Mouse (Mus musculus) spleen, adult 2 months (tissue): ENCODE results near the gene Klf1. TPM values are rescaled to one million over a fixed set of nuclear protein-coding genes. Genes with fewer than 3 reads are reported as not detected.

ENCODE experiments used
- DNase-seq, 2 experiments: peaks; one replicate each; pipeline versions ENCODE4 v3.0.0 to v3.0.0-alpha.2; 2012 to 2021; ENCODE audit warnings: low spot score in 2 of 2, low read depth in 1 of 2
- H3K27ac ChIP-seq: fragments of 200-500 bp; 2 replicates; pipeline ENCODE4 v1.5.1; 2012; ENCODE audit warnings: low read length, inconsistent platforms; ENCODE audit not compliant: insufficient read depth
- H3K27me3 ChIP-seq: fragments of 200-500 bp; 2 replicates; pipeline ENCODE4 v1.6.1; 2012; ENCODE audit warnings: mild to moderate bottlenecking, moderate library complexity, low read length, inconsistent platforms; ENCODE audit not compliant: control insufficient read depth, insufficient read depth
- H3K36me3 ChIP-seq: fragments of 200-500 bp; 2 replicates; pipeline ENCODE4 v1.6.1; 2012; ENCODE audit warnings: mild to moderate bottlenecking, low read length, inconsistent platforms; ENCODE audit not compliant: control insufficient read depth, insufficient read depth
- H3K4me1 ChIP-seq: fragments of 200-500 bp; 2 replicates; pipeline ENCODE4 v1.6.1; 2011; ENCODE audit warnings: inconsistent platforms; ENCODE audit not compliant: control insufficient read depth, insufficient read depth, insufficient read length
- H3K4me3 ChIP-seq: fragments of 200-500 bp; 2 replicates; pipeline ENCODE4 v1.5.1; 2011; ENCODE audit warnings: mild to moderate bottlenecking, inconsistent platforms; ENCODE audit not compliant: insufficient read depth, insufficient read length; ENCODE audit errors: extremely low read depth
- CTCF ChIP-seq: fragments of 200-500 bp; IDR thresholded peaks from 2 replicates; pipeline ENCODE4 v1.5.1; 2011; ENCODE audit warnings: mild to moderate bottlenecking, inconsistent platforms; ENCODE audit not compliant: insufficient read depth, insufficient read length, insufficient replicate concordance; ENCODE audit errors: extremely low read depth
- POLR2A ChIP-seq: fragments of 200-500 bp; IDR thresholded peaks from 2 replicates; pipeline ENCODE4 v1.6.1; 2011; ENCODE audit warnings: low read depth, low read length, inconsistent platforms
- WGBS: fragments of 180-500 bp; shearing (Covaris S2); methylation state at CpG from one replicate; pipeline ENCODE4 v1.1.7; 2018; 5-methylcytosine and 5-hydroxymethylcytosine counted together
- polyA plus RNA-seq: library from polyadenylated mRNA; depleted of rRNA; stranded (reverse); fragments of >200 nt; gene quantifications from 2 replicates; pipeline ENCODE4 v1.2.3, GENCODE M21; 2012; rRNA removed

Gene Klf1
- polyA plus RNA-seq, 1 experiment, result 46.5 TPM

DNA sequence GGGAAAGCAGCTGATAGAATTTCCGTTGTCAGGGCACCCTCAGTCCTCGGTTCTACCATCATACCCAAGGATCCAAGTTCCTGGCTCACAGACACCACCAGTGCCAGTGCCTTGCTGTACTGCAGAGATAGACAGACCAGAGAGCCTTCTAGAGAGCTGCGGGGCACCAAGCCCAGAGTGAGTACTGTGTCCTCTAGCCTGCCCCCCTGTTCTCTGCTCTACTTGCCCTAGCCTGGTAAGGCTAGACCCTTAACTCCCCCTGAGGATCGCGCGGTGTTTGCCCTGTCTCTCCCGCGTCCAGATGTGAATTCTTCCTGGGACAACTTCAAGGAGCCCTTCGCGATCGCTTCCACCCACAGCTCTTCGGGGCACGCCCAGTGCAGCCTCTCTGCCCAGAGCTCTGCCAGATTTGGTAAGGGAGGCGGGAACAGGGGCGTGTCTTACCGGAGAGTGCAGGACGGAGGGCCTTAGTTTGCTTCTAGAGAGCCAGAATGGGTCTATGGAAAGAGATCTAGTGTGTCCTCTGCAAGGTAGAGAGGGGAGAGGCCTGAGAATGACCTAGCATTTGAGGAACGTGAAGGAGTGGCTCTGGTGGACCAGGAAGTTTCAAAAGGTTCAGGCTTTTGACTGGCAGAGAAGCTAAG, 51.0 kb downstream of the Klf1 start:
- H3K36me3 ChIP-seq, result no peaks in the 10 kb centered on the region
- H3K27me3 ChIP-seq, result peaks cover 8% of the 10 kb centered on the region
- TF ChIP-seq POLR2A, result no peak
- no peak for TF ChIP-seq CTCF
- WGBS, result 8% methylated on average over 18 of the region's 18 CpGs
- H3K4me1 ChIP-seq, result peaks cover 4% of the 10 kb centered on the region
- H3K4me3 ChIP-seq, result no peak overlapping the region
- no peak for DNase-seq
- no peak overlapping the region for H3K27ac ChIP-seq

Other genes starting within 250 kb of the Klf1 start
- 23.0 and 27.4 TPM in 2 replicates for gene Ier2, start 239.1 kb upstream of the Klf1 start, polyA plus RNA-seq
- 98.1 and 155 TPM in 2 replicates for gene Trmt1, start 215.6 kb upstream of the Klf1 start, polyA plus RNA-seq
- 66.0 and 78.5 TPM in 2 replicates for gene Nacc1, start 214.1 kb upstream of the Klf1 start, polyA plus RNA-seq
- 90.0 and 115 TPM in 2 replicates for gene Lyl1, start 200.5 kb upstream of the Klf1 start, polyA plus RNA-seq
- gene G430095P16Rik, start 178.9 kb upstream of the Klf1 start, polyA plus RNA-seq, result 4.5 TPM in 2 replicates
- 13.7 and 17.1 TPM in 2 replicates for gene Nfix, start 101.6 kb upstream of the Klf1 start, polyA plus RNA-seq
- 1.6 and 1.8 TPM in 2 replicates for gene Dand5, start 79.1 kb upstream of the Klf1 start, polyA plus RNA-seq
- 20.3 and 61.4 TPM in 2 replicates for gene Gadd45gip1, start 70.4 kb upstream of the Klf1 start, polyA plus RNA-seq
- gene Rad23a, start 61.3 kb upstream of the Klf1 start, polyA plus RNA-seq, result 125 and 162 TPM in 2 replicates
- 112 and 116 TPM in 2 replicates for gene Calr, start 55.0 kb upstream of the Klf1 start, polyA plus RNA-seq
- 50.3 and 55.0 TPM in 2 replicates for gene Farsa, start 44.9 kb upstream of the Klf1 start, polyA plus RNA-seq
- gene Syce2, start 29.8 kb upstream of the Klf1 start, polyA plus RNA-seq, result 1.8 and 2.0 TPM in 2 replicates
- gene Gcdh, start 8.0 kb upstream of the Klf1 start, polyA plus RNA-seq, result 44.2 and 48.3 TPM in 2 replicates
- 43.4 and 44.9 TPM in 2 replicates for gene Dnase2a, start 6.6 kb downstream of the Klf1 start, polyA plus RNA-seq
- gene Mast1, start 35.4 kb downstream of the Klf1 start, polyA plus RNA-seq, result 0.70 and 0.74 TPM in 2 replicates
- not detected in 2 replicates for gene Rtbdn, start 45.1 kb downstream of the Klf1 start, polyA plus RNA-seq
- not detected in 2 replicates for gene Gm49661, start 67.5 kb downstream of the Klf1 start, polyA plus RNA-seq
- 149 and 164 TPM in 2 replicates for gene Prdx2, start 67.7 kb downstream of the Klf1 start, polyA plus RNA-seq
- 34.2 and 35.6 TPM in 2 replicates for gene Rnaseh2a, start 67.8 kb downstream of the Klf1 start, polyA plus RNA-seq
- 89.2 and 154 TPM in 2 replicates for gene Junb, start 76.8 kb downstream of the Klf1 start, polyA plus RNA-seq
- gene Hook2, start 88.7 kb downstream of the Klf1 start, polyA plus RNA-seq, result 3.6 and 3.9 TPM in 2 replicates
- gene Best2, start 112.6 kb downstream of the Klf1 start, polyA plus RNA-seq, result not detected in 2 replicates
- gene Asna1, start 123.4 kb downstream of the Klf1 start, polyA plus RNA-seq, result 71.6 and 72.0 TPM in 2 replicates
- gene Trir, start 124.9 kb downstream of the Klf1 start, polyA plus RNA-seq, result 87.8 and 137 TPM in 2 replicates
- gene Tnpo2, start 135.0 kb downstream of the Klf1 start, polyA plus RNA-seq, result 40.0 and 47.5 TPM in 2 replicates
- 18.8 and 22.5 TPM in 2 replicates for gene Fbxw9, start 158.1 kb downstream of the Klf1 start, polyA plus RNA-seq
- 0.48 and 1.4 TPM in 2 replicates for gene Gm5741, start 166.1 kb downstream of the Klf1 start, polyA plus RNA-seq
- gene Dhps, start 169.8 kb downstream of the Klf1 start, polyA plus RNA-seq, result 40.6 and 84.9 TPM in 2 replicates
- gene Wdr83os, start 178.8 kb downstream of the Klf1 start, polyA plus RNA-seq, result 68.5 and 73.6 TPM in 2 replicates
- gene Wdr83, start 179.4 kb downstream of the Klf1 start, polyA plus RNA-seq, result 20.6 and 26.3 TPM in 2 replicates
- 163 and 165 TPM in 2 replicates for gene Man2b1, start 181.3 kb downstream of the Klf1 start, polyA plus RNA-seq
- 0.05 and 0.11 TPM in 2 replicates for gene Zfp791, start 221.2 kb downstream of the Klf1 start, polyA plus RNA-seq
- 0.04 TPM in 1 of 2 replicates, not detected in the other for gene Cks1brt, start 250.0 kb downstream of the Klf1 start, polyA plus RNA-seq